Mouse (Mus musculus): ENCODE results near the gene Scn3b. TPM values are rescaled to one million over a fixed set of nuclear protein-coding genes. Genes with fewer than 3 reads are reported as not detected.

Scn3b gene
- polyA plus RNA-seq (2014; fragmentation: Nextera tagmentation; extraction: Ambion mirVana), result 168 and 194 TPM in 2 replicates

GRCm38 (mm10) chr9:40269103-40269861 is at the start of gene Scn3b:
Scn3b (plus strand) TSS chr9:40269217.
- Histone ChIP-seq H3K9ac (peak within 1 kb of the TSS; percentile 81), H3K4me2 (replicated peaks) (peak within 1 kb of the TSS; percentile 72), H3K27me3 (ENCODE audit: control insufficient read depth, insufficient read depth, low read length) (no peaks in the 10 kb centered on the region), H3K4me3 (replicated peaks; ENCODE audit: low read length) (peak within 1 kb of the TSS; percentile 70), H3K27ac (peak within 1 kb of the TSS; percentile 84), H3K9me3 (ENCODE audit: control insufficient read depth, low read length) (no peaks in the 10 kb centered on the region), H3K36me3 (replicated peaks; ENCODE audit: control insufficient read depth, insufficient read depth) (no peaks in the 10 kb centered on the region), H3K4me1 (replicated peaks; ENCODE audit: control insufficient read depth, insufficient read depth, low read length) (peaks cover 42% of the 10 kb centered on the region)
- ATAC-seq (ENCODE audit: low FRiP score) (peak; percentile 96), DNase-seq (ENCODE audit: low spot score) (peak; percentile 79)
- under 1% methylated on average over 42 of the region's 42 CpGs for WGBS

DNA sequence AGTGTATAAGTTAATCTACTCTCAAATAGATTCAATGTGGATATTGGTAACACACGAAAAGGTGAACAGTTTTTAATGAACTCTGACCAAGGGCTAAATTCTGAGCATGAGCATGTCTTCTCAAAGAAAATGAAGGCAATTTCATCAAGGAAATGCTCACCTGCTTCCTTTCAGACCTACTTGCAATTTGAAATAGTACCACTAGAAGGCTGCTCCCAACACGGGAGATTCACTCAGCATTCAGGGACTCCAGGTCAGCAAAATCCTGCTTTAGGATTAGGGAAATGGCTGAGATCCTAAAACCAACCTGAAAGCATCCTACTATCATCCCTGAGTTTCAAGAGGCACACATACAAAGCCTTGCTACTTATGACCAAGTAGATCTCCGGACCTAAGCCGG is 44.7 kb upstream of the Scn3b start:
- H3K9ac ChIP-seq, result no peak overlapping the region
- no peaks in the 10 kb centered on the region for H3K4me1 ChIP-seq (replicated peaks; ENCODE audit: control insufficient read depth, insufficient read depth, low read length)
- no peaks in the 10 kb centered on the region for H3K9me3 ChIP-seq (ENCODE audit: control insufficient read depth, low read length)
- 75% methylated on average over 4 of the region's 4 CpGs for WGBS
- H3K4me2 ChIP-seq (replicated peaks), result no peak overlapping the region
- no peak overlapping the region for H3K4me3 ChIP-seq (replicated peaks; ENCODE audit: low read length)
- H3K36me3 ChIP-seq (replicated peaks; ENCODE audit: control insufficient read depth, insufficient read depth), result no peaks in the 10 kb centered on the region
- no peaks in the 10 kb centered on the region for H3K27me3 ChIP-seq (ENCODE audit: control insufficient read depth, insufficient read depth, low read length)
- H3K27ac ChIP-seq, result no peak overlapping the region
- no peak for ATAC-seq (ENCODE audit: low FRiP score)
- DNase-seq (ENCODE audit: low spot score), result no peak

DNA sequence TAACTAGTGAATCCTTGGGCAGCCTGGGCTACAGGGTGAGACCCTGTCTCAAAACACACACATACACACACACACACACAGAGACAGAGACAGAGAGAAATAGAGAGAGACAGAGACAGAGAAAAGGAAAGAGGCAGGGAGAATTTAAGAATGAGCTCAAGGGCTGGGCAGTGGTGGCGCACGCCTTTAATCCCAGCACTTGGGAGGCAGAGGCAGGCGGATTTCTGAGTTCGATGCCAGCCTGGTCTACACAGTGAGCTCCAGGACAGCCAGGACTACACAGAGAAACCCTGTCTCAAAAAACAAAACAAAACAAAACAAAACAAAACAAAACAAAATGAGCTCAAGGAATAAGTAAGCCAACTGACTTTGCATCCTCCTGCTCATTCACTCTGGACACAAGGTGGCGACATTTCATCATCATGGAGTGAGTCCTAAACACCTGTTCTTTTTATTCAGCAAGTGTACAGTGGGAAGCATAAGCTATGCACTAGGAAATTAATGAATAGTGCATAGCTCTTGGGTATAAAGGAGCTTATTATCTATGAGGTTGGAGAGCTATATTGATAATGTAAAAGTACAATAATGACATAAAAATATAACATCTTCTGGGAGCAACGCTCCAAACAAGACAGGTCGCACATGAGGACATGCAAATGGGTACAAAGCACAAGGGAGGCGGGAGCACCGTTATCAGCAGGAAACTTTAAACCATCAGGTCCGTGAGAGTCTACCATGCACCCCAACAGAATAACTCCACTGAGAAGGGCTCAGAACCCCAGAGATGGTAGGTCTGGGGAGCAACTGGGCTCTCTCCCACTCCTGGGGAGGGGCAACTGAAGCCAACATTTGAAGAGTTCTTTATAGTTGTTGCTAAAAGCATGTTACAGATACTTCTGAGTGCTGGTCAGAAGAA is 40.9 kb upstream of the Scn3b start:
- no peaks in the 10 kb centered on the region for H3K27me3 ChIP-seq (ENCODE audit: control insufficient read depth, insufficient read depth, low read length)
- H3K4me2 ChIP-seq (replicated peaks), result no peak overlapping the region
- WGBS, result 69% methylated on average over 10 of the region's 10 CpGs
- H3K9me3 ChIP-seq (ENCODE audit: control insufficient read depth, low read length), result peaks cover 4% of the 10 kb centered on the region; the same call in 1 of the 2 replicates
- no peak overlapping the region for H3K9ac ChIP-seq
- peak; percentile 92 for DNase-seq (ENCODE audit: low spot score)
- H3K4me3 ChIP-seq (replicated peaks; ENCODE audit: low read length), result no peak overlapping the region
- H3K4me1 ChIP-seq (replicated peaks; ENCODE audit: control insufficient read depth, insufficient read depth, low read length), result no peaks in the 10 kb centered on the region
- ATAC-seq (ENCODE audit: low FRiP score), result peak; percentile 86
- H3K36me3 ChIP-seq (replicated peaks; ENCODE audit: control insufficient read depth, insufficient read depth), result no peaks in the 10 kb centered on the region
- no peak overlapping the region for H3K27ac ChIP-seq

- WGBS, result 39% methylated on average over 6 of the region's 6 CpGs
Observed at GRCm38 (mm10) chr9:40228804-40229331, 40.1 kb upstream of the Scn3b start.

DNA sequence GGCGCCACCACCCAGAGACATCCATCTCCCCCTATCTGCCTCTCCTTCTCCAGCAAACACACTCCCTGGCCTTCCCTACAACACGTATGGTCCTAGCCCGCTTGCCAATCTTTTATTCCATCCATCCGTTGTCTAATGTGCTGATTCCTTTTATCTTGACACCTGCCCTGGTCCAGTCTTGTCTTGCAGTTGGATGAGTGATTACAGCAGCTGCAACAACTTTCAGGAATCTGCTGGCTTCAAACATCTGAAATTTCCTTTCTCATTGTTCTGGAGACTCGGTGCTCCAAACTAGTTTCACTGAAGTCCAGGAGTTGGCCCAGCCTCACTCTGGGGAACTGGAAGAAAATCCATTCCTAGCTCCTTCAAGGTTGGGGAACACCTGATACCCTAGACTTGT is 39.5 kb upstream of the Scn3b start:
- no peak overlapping the region for H3K4me2 ChIP-seq (replicated peaks)
- DNase-seq (ENCODE audit: low spot score) (no peak), ATAC-seq (ENCODE audit: low FRiP score) (no peak)
- H3K36me3 ChIP-seq (replicated peaks; ENCODE audit: control insufficient read depth, insufficient read depth), result no peaks in the 10 kb centered on the region
- no peak overlapping the region for H3K27ac ChIP-seq
- no peak overlapping the region for H3K9ac ChIP-seq
- WGBS, result 69% methylated on average over 5 of the region's 5 CpGs
- no peak overlapping the region for H3K4me3 ChIP-seq (replicated peaks; ENCODE audit: low read length)
- H3K9me3 ChIP-seq (ENCODE audit: control insufficient read depth, low read length), result peaks cover 4% of the 10 kb centered on the region; the same call in 1 of the 2 replicates
- H3K27me3 ChIP-seq (ENCODE audit: control insufficient read depth, insufficient read depth, low read length), result no peaks in the 10 kb centered on the region
- H3K4me1 ChIP-seq (replicated peaks; ENCODE audit: control insufficient read depth, insufficient read depth, low read length), result no peaks in the 10 kb centered on the region

More at GRCm38 (mm10) chr9:40228804-40229331, 40.1 kb upstream of the Scn3b start:
- Histone ChIP-seq H3K4me2 (replicated peaks) (no peak overlapping the region), H3K27me3 (ENCODE audit: control insufficient read depth, insufficient read depth, low read length) (no peaks in the 10 kb centered on the region), H3K27ac (no peak overlapping the region; the same call in 1 of the 2 replicates), H3K9ac (no peak overlapping the region), H3K4me3 (replicated peaks; ENCODE audit: low read length) (no peak overlapping the region), H3K4me1 (replicated peaks; ENCODE audit: control insufficient read depth, insufficient read depth, low read length) (no peaks in the 10 kb centered on the region), H3K36me3 (replicated peaks; ENCODE audit: control insufficient read depth, insufficient read depth) (no peaks in the 10 kb centered on the region), H3K9me3 (ENCODE audit: control insufficient read depth, low read length) (peaks cover 4% of the 10 kb centered on the region; the same call in 1 of the 2 replicates)
- ATAC-seq (ENCODE audit: low FRiP score) (no peak), DNase-seq (ENCODE audit: low spot score) (no peak)

DNA sequence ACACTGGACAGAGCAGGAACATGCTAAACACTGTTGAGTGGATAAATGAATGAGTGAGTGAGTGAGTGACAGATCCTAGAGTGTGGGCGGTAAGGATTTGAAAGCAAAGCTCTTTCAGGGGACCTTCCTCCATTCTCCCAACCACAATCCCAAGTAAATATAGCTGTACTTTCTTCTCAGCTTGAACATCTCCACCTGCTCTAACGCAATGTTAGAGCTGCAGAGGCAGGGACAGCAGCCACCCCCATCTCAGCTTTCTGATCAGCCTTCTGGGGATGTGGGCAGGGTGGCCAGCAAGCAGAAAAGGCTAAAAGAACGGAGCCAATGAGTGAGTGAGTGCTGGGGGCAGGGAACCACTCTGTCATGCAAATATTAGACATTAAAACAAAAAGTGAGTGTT is 38.0 kb upstream of the Scn3b start:
- H3K4me3 ChIP-seq (replicated peaks; ENCODE audit: low read length), result no peak overlapping the region
- 79% methylated on average over 3 of the region's 3 CpGs for WGBS
- DNase-seq (ENCODE audit: low spot score), result no peak
- H3K36me3 ChIP-seq (replicated peaks; ENCODE audit: control insufficient read depth, insufficient read depth), result no peaks in the 10 kb centered on the region
- ATAC-seq (ENCODE audit: low FRiP score), result no peak
- no peaks in the 10 kb centered on the region for H3K4me1 ChIP-seq (replicated peaks; ENCODE audit: control insufficient read depth, insufficient read depth, low read length)
- peaks cover 4% of the 10 kb centered on the region; the same call in 1 of the 2 replicates for H3K9me3 ChIP-seq (ENCODE audit: control insufficient read depth, low read length)
- H3K9ac ChIP-seq, result no peak overlapping the region
- no peak overlapping the region for H3K4me2 ChIP-seq (replicated peaks)
- H3K27ac ChIP-seq, result no peak overlapping the region
- H3K27me3 ChIP-seq (ENCODE audit: control insufficient read depth, insufficient read depth, low read length), result no peaks in the 10 kb centered on the region

- ATAC-seq (ENCODE audit: low FRiP score) (peak; percentile 43; the same call in 1 of the 2 replicates), DNase-seq (ENCODE audit: low spot score) (no peak)
- no peaks in the 10 kb centered on the region for H3K27me3 ChIP-seq (ENCODE audit: control insufficient read depth, insufficient read depth, low read length)
- no peaks in the 10 kb centered on the region for H3K36me3 ChIP-seq (replicated peaks; ENCODE audit: control insufficient read depth, insufficient read depth)
- no peak overlapping the region for H3K4me3 ChIP-seq (replicated peaks; ENCODE audit: low read length)
- no peak overlapping the region for H3K27ac ChIP-seq
- H3K9ac ChIP-seq, result no peak overlapping the region
- peaks cover 4% of the 10 kb centered on the region; the same call in 1 of the 2 replicates for H3K9me3 ChIP-seq (ENCODE audit: control insufficient read depth, low read length)
- WGBS, result 50% methylated on average over 10 of the region's 10 CpGs
- no peak overlapping the region for H3K4me2 ChIP-seq (replicated peaks)
- no peaks in the 10 kb centered on the region for H3K4me1 ChIP-seq (replicated peaks; ENCODE audit: control insufficient read depth, insufficient read depth, low read length)
Observed at GRCm38 (mm10) chr9:40234233-40235072, 34.6 kb upstream of the Scn3b start.

GRCm38 (mm10) chr9:40235220-40235619 is 33.8 kb upstream of the Scn3b start:
- no peak overlapping the region for H3K9ac ChIP-seq
- 86% methylated on average over 7 of the region's 7 CpGs for WGBS

More at GRCm38 (mm10) chr9:40235220-40235619, 33.8 kb upstream of the Scn3b start:
- DNase-seq (ENCODE audit: low spot score), result no peak
- no peak overlapping the region for H3K27ac ChIP-seq
- H3K9me3 ChIP-seq (ENCODE audit: control insufficient read depth, low read length), result peaks cover 4% of the 10 kb centered on the region; the same call in 1 of the 2 replicates
- H3K4me1 ChIP-seq (replicated peaks; ENCODE audit: control insufficient read depth, insufficient read depth, low read length), result no peaks in the 10 kb centered on the region
- H3K4me2 ChIP-seq (replicated peaks), result no peak overlapping the region
- no peaks in the 10 kb centered on the region for H3K27me3 ChIP-seq (ENCODE audit: control insufficient read depth, insufficient read depth, low read length)
- H3K4me3 ChIP-seq (replicated peaks; ENCODE audit: low read length), result no peak overlapping the region
- no peak for ATAC-seq (ENCODE audit: low FRiP score)
- H3K36me3 ChIP-seq (replicated peaks; ENCODE audit: control insufficient read depth, insufficient read depth), result no peaks in the 10 kb centered on the region
